Mouse (Mus musculus): ENCODE results near the gene Tmed3. TPM values are rescaled to one million over a fixed set of nuclear protein-coding genes. Genes with fewer than 3 reads are reported as not detected.

Tmed3 gene
- polyA plus RNA-seq, 2 experiments, result 111 to 173 TPM

GRCm38 (mm10) chr9:89669878-89670277 lies 35.0 kb downstream of the Tmed3 start:
- no peak overlapping the region for H3K4me2 ChIP-seq (replicated peaks; ENCODE audit: low read depth, low read length, severe bottlenecking)
- ATAC-seq (ENCODE audit: low FRiP score, low read depth), result no peak
- WGBS, result 85% methylated on average over 4 of the region's 4 CpGs
- TF ChIP-seq POLR2A (IDR thresholded peaks at IDR 0.05; ENCODE audit: borderline replicate concordance, extremely low read depth, insufficient read depth, insufficient read length), result no peak
- H3K4me1 ChIP-seq (ENCODE audit: control insufficient read depth, insufficient read depth, low read length), result no peaks in the 10 kb centered on the region
- no peaks in the 10 kb centered on the region for H3K36me3 ChIP-seq (ENCODE audit: control insufficient read depth, insufficient read depth, low read length)
- H3K27me3 ChIP-seq (ENCODE audit: control insufficient read depth, insufficient read depth, low read length), result no peaks in the 10 kb centered on the region
- no peak overlapping the region for H3K27ac ChIP-seq (replicated peaks; ENCODE audit: low read depth, low read length)
- no peak overlapping the region for H3K9ac ChIP-seq (ENCODE audit: low read depth, low read length, severe bottlenecking)
- H3K4me3 ChIP-seq (replicated peaks; ENCODE audit: low read length), result no peak overlapping the region
- H3K9me3 ChIP-seq (ENCODE audit: control insufficient read depth, low read length), result no peaks in the 10 kb centered on the region
- no peak for DNase-seq (ENCODE audit: low spot score)

GRCm38 (mm10) chr9:89667306-89667942 lies 37.4 kb downstream of the Tmed3 start:
- Histone ChIP-seq H3K27ac (replicated peaks; ENCODE audit: low read depth, low read length) (no peak overlapping the region), H3K36me3 (ENCODE audit: control insufficient read depth, insufficient read depth, low read length) (no peaks in the 10 kb centered on the region), H3K9me3 (ENCODE audit: control insufficient read depth, low read length) (no peaks in the 10 kb centered on the region), H3K4me3 (replicated peaks; ENCODE audit: low read length) (no peak overlapping the region), H3K27me3 (ENCODE audit: control insufficient read depth, insufficient read depth, low read length) (no peaks in the 10 kb centered on the region), H3K9ac (ENCODE audit: low read depth, low read length, severe bottlenecking) (no peak overlapping the region), H3K4me1 (ENCODE audit: control insufficient read depth, insufficient read depth, low read length) (no peaks in the 10 kb centered on the region), H3K4me2 (replicated peaks; ENCODE audit: low read depth, low read length, severe bottlenecking) (no peak overlapping the region)
- ATAC-seq (ENCODE audit: low FRiP score, low read depth) (no peak), DNase-seq (ENCODE audit: low spot score) (no peak)
- 67% methylated on average over 4 of the region's 4 CpGs for WGBS
- TF ChIP-seq POLR2A (IDR thresholded peaks at IDR 0.05; ENCODE audit: borderline replicate concordance, extremely low read depth, insufficient read depth, insufficient read length), result no peak

GRCm38 (mm10) chr9:89650913-89651312 lies 54.0 kb downstream of the Tmed3 start:
- Histone ChIP-seq H3K36me3 (ENCODE audit: control insufficient read depth, insufficient read depth, low read length) (no peaks in the 10 kb centered on the region), H3K4me1 (ENCODE audit: control insufficient read depth, insufficient read depth, low read length) (no peaks in the 10 kb centered on the region), H3K4me3 (replicated peaks; ENCODE audit: low read length) (no peak overlapping the region), H3K27ac (replicated peaks; ENCODE audit: low read depth, low read length) (no peak overlapping the region), H3K27me3 (ENCODE audit: control insufficient read depth, insufficient read depth, low read length) (no peaks in the 10 kb centered on the region), H3K9me3 (ENCODE audit: control insufficient read depth, low read length) (no peaks in the 10 kb centered on the region), H3K4me2 (replicated peaks; ENCODE audit: low read depth, low read length, severe bottlenecking) (no peak overlapping the region), H3K9ac (ENCODE audit: low read depth, low read length, severe bottlenecking) (no peak overlapping the region)
- DNase-seq (ENCODE audit: low spot score) (no peak), ATAC-seq (ENCODE audit: low FRiP score, low read depth) (no peak)
- TF ChIP-seq POLR2A (IDR thresholded peaks at IDR 0.05; ENCODE audit: borderline replicate concordance, extremely low read depth, insufficient read depth, insufficient read length), result no peak
- 78% methylated on average over 6 of the region's 6 CpGs for WGBS

Other genes starting within 250 kb of the Tmed3 start
- 0.33 and 0.40 TPM in 2 replicates for gene Minar1, start 81.9 kb downstream of the Tmed3 start, polyA plus RNA-seq (2012; rRNA removed)
- 0.14 and 0.41 TPM in 2 replicates for gene Minar1, start 81.9 kb downstream of the Tmed3 start, polyA plus RNA-seq (2014; fragmentation: Nextera tagmentation; extraction: Ambion mirVana)
- gene Ankrd34c, start 33.4 kb upstream of the Tmed3 start, polyA plus RNA-seq (2012; rRNA removed), result 0.01 TPM in 1 of 2 replicates, not detected in the other
- gene Ankrd34c, start 33.4 kb upstream of the Tmed3 start, polyA plus RNA-seq (2014; fragmentation: Nextera tagmentation; extraction: Ambion mirVana), result not detected in 2 replicates
- gene Rasgrf1, start 204.8 kb upstream of the Tmed3 start, polyA plus RNA-seq (2012; rRNA removed), result 1.1 TPM in 2 replicates
- 0.55 and 0.98 TPM in 2 replicates for gene Rasgrf1, start 204.8 kb upstream of the Tmed3 start, polyA plus RNA-seq (2014; fragmentation: Nextera tagmentation; extraction: Ambion mirVana)

Measured in limb, embryonic 14.5 days (tissue).